Mouse (Mus musculus) layer of hippocampus, adult 2 months (tissue): ENCODE measurements around the gene F830045P16Rik. TPM values are rescaled to one million over a fixed set of nuclear protein-coding genes. Genes with fewer than 3 reads are reported as not detected.
"Not testable (repeated sequence)": the region's sequence is repeated elsewhere in the genome, so short reads cannot be mapped to it uniquely, and the experiment has no call there.

Source experiments
- DNase-seq, 2 experiments: peaks; one replicate each; pipeline ENCODE4 v3.0.0; 2022; ENCODE audit warnings: low spot score in 2 of 2
- H3K27ac ChIP-seq: fragments of 200-600 bp; 2 replicates; pipeline ENCODE4 v1.8.1; 2022
- H3K4me3 ChIP-seq: fragments of 200-600 bp; 2 replicates; pipeline ENCODE4 v1.8.1; 2022; ENCODE audit warnings: mild to moderate bottlenecking
- CTCF ChIP-seq: fragments of 200-600 bp; conservative IDR thresholded peaks from 2 replicates; pipeline ENCODE4 v1.8.1; 2022; ENCODE audit warnings: antibody characterized with exemption, mild to moderate bottlenecking, moderate library complexity
- total RNA-seq, 2 experiments: library from RNA; stranded (reverse); gene quantifications; 2 replicates each; pipeline ENCODE4 v1.2.3; 2021

The F830045P16Rik gene
- total RNA-seq, 2 experiments from 2014 or later: 0.38 to 0.54 TPM

DNA sequence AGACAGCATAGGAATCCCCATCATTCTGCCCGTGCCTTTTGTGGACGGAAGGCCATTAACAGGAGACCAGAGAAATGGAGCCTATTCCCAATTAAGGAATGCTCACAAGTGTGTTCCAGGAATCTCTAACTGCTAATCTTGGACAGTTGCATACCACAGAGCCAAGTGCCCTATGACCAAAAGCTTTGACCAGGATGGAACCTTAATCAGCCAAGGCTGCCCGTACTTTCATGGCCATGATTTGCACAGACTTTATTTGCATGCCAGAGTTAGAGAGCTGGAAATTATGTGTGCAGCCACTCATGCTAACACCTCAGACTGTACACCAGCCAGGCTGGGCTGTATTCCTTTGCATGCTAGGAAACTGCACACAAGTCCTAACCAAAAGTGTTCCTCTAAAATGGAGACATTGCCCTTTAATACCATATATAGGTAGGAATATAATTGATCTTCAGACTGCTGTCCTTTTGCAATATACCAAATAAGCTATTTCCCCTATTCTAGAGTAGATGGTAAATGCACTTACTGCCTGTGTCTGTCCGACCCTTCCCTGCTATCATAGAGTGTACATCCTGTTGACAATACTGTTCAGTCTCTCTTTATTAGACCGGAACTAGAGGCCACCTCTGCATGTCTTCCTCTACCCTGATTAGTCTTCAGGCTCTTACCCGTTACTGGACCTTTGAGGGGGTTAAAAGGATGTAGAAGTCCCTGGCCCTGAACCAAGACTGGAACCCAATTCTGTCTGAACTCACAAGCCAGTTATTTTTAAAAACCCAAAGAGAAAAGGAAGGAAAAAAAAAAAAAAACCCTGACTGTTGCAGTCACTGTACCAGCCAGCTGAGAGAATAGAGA is 22.6 kb downstream of the F830045P16Rik start:
- H3K4me3 ChIP-seq: no peak overlapping the region
- TF ChIP-seq CTCF: no peak
- peak overlapping the region; percentile 14; the same call in 1 of the 2 replicates for H3K27ac ChIP-seq
- DNase-seq: no peak

DNA sequence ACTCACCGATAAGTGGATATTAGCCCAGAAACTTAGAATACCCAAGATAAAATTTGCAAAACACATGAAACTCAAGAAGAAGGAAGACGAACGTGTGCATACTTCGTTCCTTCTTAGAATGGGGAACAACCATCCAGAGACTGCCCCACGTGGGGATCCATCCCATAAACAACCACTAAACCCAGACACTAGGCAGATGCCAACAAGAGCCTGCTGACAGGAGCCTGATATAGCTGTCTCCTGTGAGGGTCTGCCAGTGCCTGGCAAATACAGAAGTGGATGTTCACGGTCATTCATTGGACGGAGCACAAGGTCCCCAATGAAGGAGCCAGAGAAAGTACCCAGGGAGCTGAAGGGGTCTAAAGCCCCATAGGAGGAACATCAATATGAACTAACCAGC is 24.3 kb downstream of the F830045P16Rik start:
- not testable (repeated sequence) for H3K27ac ChIP-seq, H3K4me3 ChIP-seq, DNase-seq

DNA sequence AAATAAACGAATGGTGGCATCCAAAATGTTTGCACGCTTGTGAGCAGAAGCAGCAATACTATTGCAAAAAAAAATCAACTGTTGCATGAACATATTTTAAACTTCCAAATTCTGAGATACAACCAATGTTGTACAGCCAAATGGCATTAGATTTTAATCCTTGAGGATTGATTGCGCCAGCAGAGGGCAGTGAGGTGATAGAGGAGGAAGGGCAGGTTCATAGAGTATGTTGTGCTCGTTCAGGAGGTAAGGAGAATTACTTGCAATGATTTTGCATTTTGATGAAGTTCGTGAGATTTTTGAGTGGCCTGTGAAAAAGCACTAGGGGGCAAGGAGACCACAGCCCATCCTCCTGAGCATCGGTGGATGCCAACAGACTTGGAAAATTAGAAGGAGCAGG is 33.8 kb downstream of the F830045P16Rik start:
- Histone ChIP-seq H3K4me3 (peak overlapping the region; percentile 26; the same call in 1 of the 2 replicates), H3K27ac (peak overlapping the region; percentile 19; the same call in 1 of the 2 replicates)
- peak; percentile 86 for TF ChIP-seq CTCF
- DNase-seq: peak; percentile 75 to 83

DNA sequence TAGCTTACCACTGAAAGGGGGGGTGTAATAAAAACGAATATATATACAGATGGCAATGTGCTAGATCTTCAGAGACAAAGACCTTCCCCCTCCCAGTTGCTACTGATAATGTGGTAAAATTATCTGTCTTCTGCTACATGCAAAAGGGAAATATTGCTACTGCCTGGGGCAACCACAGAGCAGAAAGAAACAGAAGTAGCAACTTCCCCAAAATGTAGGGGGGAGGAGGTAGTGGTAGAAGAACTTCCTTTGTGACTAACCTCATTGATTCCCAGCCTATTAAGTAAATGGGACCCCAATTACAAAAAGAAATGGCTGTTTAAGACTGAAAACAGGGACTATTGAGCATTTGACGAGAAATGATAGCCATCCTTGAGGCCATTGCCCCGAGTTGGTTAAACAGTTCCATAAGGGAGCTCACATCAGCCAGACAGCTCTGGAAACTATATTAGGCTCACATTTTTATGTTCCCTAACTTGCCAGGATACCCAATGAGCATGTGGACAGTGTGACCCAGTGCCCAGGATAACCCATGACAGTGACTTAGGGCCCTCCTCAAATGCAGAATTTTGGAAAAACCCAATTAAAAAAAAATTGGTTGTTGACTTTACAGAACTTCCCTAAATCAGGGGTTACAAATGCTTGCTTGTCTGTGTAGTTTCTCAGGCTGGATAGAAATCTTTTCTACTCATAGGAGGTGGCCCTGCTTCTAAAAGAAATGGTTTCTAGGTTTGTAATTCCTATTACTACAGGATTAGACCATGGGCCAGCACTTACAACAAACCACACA is 46.7 kb downstream of the F830045P16Rik start:
- no peak for TF ChIP-seq CTCF
- no peak overlapping the region for H3K4me3 ChIP-seq
- H3K27ac ChIP-seq: 0 out of 2 replicates have a peak overlapping the region, but pooled peaks have one; percentile 2
- no peak for DNase-seq

DNA sequence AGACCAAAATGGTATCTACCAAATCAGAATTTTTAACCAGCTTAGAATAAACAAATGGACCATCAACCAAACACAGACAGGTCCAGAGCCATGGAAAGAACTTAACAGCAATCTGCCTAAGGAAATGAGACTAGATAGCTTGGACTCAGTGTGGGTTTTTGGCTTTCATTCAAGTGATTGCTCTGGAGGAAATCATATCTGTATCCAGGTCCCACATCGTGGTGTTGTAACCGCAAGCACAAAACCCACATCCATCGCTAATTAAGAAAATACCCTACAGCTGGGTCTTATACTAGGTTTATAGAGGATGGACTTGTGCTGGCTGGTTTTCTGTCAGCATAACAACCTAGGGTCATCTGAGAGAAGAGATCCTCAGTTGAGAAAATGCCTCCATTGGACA is 53.3 kb downstream of the F830045P16Rik start:
- DNase-seq: no peak
- no peak overlapping the region for H3K4me3 ChIP-seq
- no peak overlapping the region for H3K27ac ChIP-seq
- no peak for TF ChIP-seq CTCF

DNA sequence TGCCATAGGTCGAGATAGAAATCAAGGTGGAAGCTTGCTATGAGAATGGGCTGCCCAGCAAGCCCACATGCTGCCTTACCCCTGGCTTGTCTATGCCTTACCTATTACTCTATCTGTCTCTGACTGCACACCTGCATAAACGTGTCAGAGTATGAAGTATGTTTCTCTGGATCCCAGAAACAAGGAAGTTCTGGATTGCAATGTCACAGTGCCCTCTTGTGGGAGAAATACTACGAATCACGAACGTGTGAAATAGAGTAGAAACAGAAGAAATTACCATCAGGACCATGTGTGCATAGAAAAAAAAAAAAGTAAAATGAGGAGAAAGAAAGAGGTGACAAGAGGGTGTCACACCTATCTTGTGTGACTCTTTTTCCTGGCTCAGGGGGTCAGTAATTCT is 64.5 kb downstream of the F830045P16Rik start:
- Histone ChIP-seq H3K4me3 (no peak overlapping the region), H3K27ac (no peak overlapping the region)
- peak; percentile 85 for TF ChIP-seq CTCF
- peak; percentile 35 to 48 for DNase-seq

DNA sequence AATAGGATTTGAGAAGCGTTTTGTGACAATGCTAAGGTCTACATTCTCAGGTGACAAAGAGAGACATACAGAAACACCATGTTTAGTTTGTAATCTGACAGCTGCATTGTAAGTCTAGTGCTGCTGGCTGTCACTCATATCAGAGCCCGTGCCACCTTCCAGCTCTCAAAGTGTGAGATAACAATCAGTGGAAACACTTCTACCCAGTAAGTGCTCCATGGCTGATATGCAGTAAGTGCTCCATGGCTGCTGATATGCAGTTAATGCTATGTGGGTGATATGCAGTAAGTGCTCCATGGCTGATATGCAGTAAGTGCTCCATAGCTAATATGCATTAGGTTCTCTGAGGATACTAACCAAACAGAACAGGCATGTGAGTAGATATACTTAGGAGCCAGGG is 65.6 kb downstream of the F830045P16Rik start:
- DNase-seq: no peak
- Histone ChIP-seq H3K27ac (no peak overlapping the region), H3K4me3 (no peak overlapping the region)
- TF ChIP-seq CTCF: no peak

DNA sequence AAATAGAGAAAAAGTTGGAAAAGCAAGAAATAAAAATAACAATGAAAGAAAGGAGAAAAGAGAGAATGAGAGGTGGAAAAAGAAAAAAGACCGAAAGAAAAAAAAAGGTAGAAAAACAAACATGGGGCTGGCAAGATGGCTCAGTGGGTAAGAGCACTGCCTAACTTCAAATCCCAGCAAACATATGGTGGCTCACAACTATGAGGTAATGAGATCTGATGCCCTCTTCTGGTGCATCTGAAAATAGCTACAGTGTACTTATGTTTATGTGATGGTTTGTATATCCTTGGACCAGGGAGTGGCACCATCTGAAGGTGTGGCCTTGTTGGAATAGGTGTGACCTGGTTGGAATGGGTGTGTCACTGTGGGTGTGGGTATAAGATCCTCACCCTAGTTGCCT is 97.6 kb downstream of the F830045P16Rik start:
- not testable (repeated sequence) for DNase-seq, H3K27ac ChIP-seq, H3K4me3 ChIP-seq

DNA sequence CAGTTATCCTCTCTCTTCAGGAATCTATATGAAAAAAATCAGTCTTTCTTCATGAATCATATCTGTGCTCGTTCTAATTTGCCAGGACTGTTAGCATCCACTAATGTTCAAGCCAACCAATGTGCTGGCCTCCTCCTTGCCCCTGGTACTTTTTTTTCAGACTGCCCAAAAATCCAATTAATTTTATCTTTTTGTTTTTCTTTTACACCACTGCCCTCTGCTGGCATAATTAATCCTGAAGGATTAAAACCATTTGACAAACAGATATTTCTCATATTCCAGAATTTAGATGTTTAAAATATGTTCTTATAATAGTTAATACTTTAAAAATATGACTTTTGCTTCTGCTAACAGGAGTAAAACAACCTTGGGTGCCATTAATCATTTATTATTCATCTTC is 101.2 kb downstream of the F830045P16Rik start:
- Histone ChIP-seq H3K4me3 (no peak overlapping the region), H3K27ac (no peak overlapping the region)
- peak in 1 of 2 experiments; percentile 26 for DNase-seq
- peak; percentile 84 for TF ChIP-seq CTCF

DNA sequence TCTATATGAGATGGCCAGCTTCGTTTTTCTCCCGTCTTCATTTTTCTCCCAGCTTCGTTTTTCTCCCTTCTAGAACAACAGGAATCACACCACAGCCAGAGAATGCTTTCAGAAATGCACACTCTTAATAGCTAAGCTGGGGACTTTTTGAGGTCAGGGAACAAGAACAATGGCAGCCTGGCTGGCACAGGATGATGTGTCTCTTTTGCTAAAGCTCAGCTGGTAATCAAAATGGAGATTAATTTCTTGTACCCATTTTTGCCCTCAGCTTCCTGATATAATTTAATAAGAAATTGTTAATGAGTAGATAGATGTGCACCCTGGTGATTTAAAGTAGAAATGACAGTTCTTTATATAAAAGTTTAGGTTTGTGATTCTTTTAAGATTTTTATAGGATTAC is 112.7 kb downstream of the F830045P16Rik start:
- H3K27ac ChIP-seq: no peak overlapping the region
- H3K4me3 ChIP-seq: no peak overlapping the region
- TF ChIP-seq CTCF: no peak
- no peak for DNase-seq

DNA sequence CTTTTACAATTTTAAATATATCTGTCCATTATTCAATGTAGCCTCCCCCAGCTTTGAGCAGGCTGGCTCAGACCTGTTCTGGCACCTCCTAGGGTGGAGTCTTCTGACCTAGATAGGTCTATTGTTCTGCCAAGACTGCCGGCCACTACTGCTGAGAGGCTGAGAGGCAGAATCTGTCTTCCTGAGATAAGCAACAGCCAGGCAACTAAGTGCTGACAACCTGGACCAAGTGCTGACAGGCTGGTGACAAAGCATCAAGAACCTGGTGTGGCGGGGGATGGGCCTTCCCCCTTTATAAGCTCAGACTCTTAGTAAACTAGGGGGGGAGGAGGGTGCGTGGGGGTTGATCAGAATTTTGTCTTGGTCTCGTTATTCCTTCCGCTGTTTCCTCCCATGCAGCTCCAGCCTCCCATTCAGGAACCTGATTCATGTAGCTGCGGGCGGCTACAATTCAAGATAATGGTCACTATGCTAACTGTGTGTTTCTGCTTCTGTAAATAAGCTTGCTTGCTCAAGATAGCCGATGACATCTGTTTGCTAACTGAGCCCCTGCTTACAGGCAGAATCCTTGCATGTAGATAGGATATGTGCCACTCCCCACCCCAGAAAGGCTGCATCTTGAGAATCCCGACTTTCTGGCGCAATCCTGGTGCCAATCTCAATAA is 115.4 kb downstream of the F830045P16Rik start:
- no peak for TF ChIP-seq CTCF
- H3K4me3 ChIP-seq: no peak overlapping the region
- no peak overlapping the region for H3K27ac ChIP-seq
- DNase-seq: no peak

DNA sequence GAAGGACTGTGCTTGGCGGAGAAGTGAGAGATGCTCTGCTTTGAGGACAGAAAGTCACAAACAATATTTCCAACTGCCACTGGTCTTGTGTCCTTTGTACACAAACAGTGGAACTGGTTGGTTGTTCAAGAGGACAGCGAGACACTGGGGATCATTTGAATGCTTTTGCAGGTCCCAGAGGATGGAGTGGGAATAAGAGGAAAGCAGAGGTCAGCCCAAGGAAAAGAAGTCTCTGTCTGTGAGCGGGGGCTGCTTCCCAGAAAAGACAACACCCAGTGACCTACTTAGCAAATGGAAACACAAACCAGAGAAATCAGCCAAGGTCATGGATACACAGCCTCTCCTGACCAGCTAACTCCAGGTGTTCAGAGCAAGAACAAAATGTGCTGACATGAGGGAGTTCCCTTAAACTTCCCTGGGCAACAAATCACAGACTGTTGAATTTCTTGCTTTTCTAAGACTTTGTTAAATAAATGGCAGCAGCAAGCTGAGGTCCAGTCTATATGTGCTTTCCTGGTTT is 117.0 kb downstream of the F830045P16Rik start:
- TF ChIP-seq CTCF: no peak
- no peak for DNase-seq
- Histone ChIP-seq H3K4me3 (no peak overlapping the region), H3K27ac (no peak overlapping the region)

DNA sequence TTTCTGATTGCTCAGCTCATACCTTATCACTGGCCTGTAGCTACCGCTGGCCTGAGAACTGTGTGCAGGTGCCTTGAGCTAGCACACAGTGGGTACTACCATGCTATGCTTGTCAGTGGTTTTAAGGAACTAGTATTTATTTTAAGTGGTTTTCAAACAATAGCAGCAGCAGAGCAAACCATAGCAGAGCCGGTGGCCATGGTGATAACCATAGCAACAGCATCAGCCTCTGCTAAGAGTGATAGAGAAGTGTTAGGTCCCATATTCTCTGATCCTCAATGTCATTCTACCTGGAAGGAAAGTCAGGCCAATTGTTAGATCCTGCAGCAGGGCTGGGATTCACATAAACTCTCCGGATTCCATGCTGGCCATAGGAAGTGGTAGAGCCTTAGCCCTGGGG is 121.8 kb downstream of the F830045P16Rik start:
- H3K4me3 ChIP-seq: no peak overlapping the region
- peak in 1 of 2 experiments; percentile 17 for DNase-seq
- H3K27ac ChIP-seq: peak overlapping the region; percentile 32; the same call in 1 of the 2 replicates
- no peak for TF ChIP-seq CTCF
